Mouse (Mus musculus): ENCODE measurements at regions not wholly inside any gene's neighbourhood (a gene's known extent, or its start where the extent isn't known, plus 50 kb on each side); places are given as distances from the start of the nearest gene placed in this dataset.

- Histone ChIP-seq H3K4me2 (ENCODE audit: low read depth) (no peak overlapping the region), H3K4me3 (no peak overlapping the region), H3K79me2 (ENCODE audit: control insufficient read depth, insufficient read depth) (no peaks in the 10 kb centered on the region), H3ac (ENCODE audit: control insufficient read depth, insufficient read length) (no peak overlapping the region), H3K36me3 (ENCODE audit: control insufficient read depth, insufficient read depth) (no peaks in the 10 kb centered on the region), H3K27me3 (ENCODE audit: control insufficient read depth, insufficient read depth, insufficient read length) (no peaks in the 10 kb centered on the region)
- TF ChIP-seq TCF3 (IDR thresholded peaks at IDR 0.05; ENCODE audit: insufficient read length, low read depth) (no peak), REST (IDR thresholded peaks at IDR 0.05; ENCODE audit: insufficient read depth, insufficient read length) (no peak), MYOG (IDR thresholded peaks at IDR 0.05; ENCODE audit: control insufficient read depth in 1 of 3, insufficient read depth in 1 of 3, insufficient read length in 2 of 3, low read depth in 2 of 3) (no peak), POLR2A (IDR thresholded peaks at IDR 0.05; ENCODE audit: insufficient read length, low read depth) (no peak), POLR2AphosphoS2 (IDR thresholded peaks at IDR 0.05; ENCODE audit: insufficient read length, low read depth) (no peak), MAX (IDR thresholded peaks at IDR 0.05; ENCODE audit: low read depth) (no peak), USF1 (IDR thresholded peaks at IDR 0.05; ENCODE audit: low read depth) (no peak), MYOD1 (IDR thresholded peaks at IDR 0.05; ENCODE audit: control insufficient read depth in 1 of 3, insufficient read length in 2 of 3, low read depth in 2 of 3) (no peak), E2F4 (IDR thresholded peaks at IDR 0.05; ENCODE audit: insufficient read depth) (no peak), TCF12 (IDR thresholded peaks at IDR 0.05; ENCODE audit: insufficient read depth, poor library complexity, severe bottlenecking) (no peak)
Measured at GRCm38 (mm10) chr10:91971951-91972350, 750.3 kb downstream of the Nedd1 start.

- no peak overlapping the region for H3ac ChIP-seq (ENCODE audit: control insufficient read depth, insufficient read length)
- TF ChIP-seq MYOG (IDR thresholded peaks at IDR 0.05; ENCODE audit: control insufficient read depth in 1 of 3, insufficient read depth in 1 of 3, insufficient read length in 2 of 3, low read depth in 2 of 3) (no peak), TCF12 (IDR thresholded peaks at IDR 0.05; ENCODE audit: insufficient read depth, poor library complexity, severe bottlenecking) (no peak), USF1 (IDR thresholded peaks at IDR 0.05; ENCODE audit: low read depth) (no peak), E2F4 (IDR thresholded peaks at IDR 0.05; ENCODE audit: insufficient read depth) (no peak), CEBPB (IDR thresholded peaks at IDR 0.05; ENCODE audit: insufficient read depth, poor library complexity, severe bottlenecking) (no peak), TCF3 (IDR thresholded peaks at IDR 0.05; ENCODE audit: insufficient read length, low read depth) (no peak), POLR2AphosphoS2 (IDR thresholded peaks at IDR 0.05; ENCODE audit: insufficient read length, low read depth) (no peak), REST (IDR thresholded peaks at IDR 0.05; ENCODE audit: insufficient read depth, insufficient read length) (no peak), MYOD1 (IDR thresholded peaks at IDR 0.05; ENCODE audit: control insufficient read depth in 1 of 3, insufficient read length in 2 of 3, low read depth in 2 of 3) (no peak), POLR2A (IDR thresholded peaks at IDR 0.05; ENCODE audit: insufficient read length, low read depth) (no peak), MAX (IDR thresholded peaks at IDR 0.05; ENCODE audit: low read depth) (no peak), SRF (IDR thresholded peaks at IDR 0.05; ENCODE audit: control insufficient read depth, insufficient read length, low read depth) (no peak)
Measured at GRCm38 (mm10) chr10:91967570-91968310, 754.5 kb downstream of the Nedd1 start.

GRCm38 (mm10) chr10:91959734-91960492 is 762.3 kb downstream of the Nedd1 start:
- H3ac ChIP-seq (ENCODE audit: control insufficient read depth, insufficient read length), result no peak overlapping the region
- TF ChIP-seq CEBPB (IDR thresholded peaks at IDR 0.05; ENCODE audit: insufficient read depth, poor library complexity, severe bottlenecking) (no peak), MAX (IDR thresholded peaks at IDR 0.05; ENCODE audit: low read depth) (no peak), POLR2AphosphoS2 (IDR thresholded peaks at IDR 0.05; ENCODE audit: insufficient read length, low read depth) (no peak), TCF3 (IDR thresholded peaks at IDR 0.05; ENCODE audit: insufficient read length, low read depth) (no peak), TCF12 (IDR thresholded peaks at IDR 0.05; ENCODE audit: insufficient read depth, poor library complexity, severe bottlenecking) (no peak), E2F4 (IDR thresholded peaks at IDR 0.05; ENCODE audit: insufficient read depth) (no peak), MYOD1 (IDR thresholded peaks at IDR 0.05; ENCODE audit: control insufficient read depth in 1 of 3, insufficient read length in 2 of 3, low read depth in 2 of 3) (no peak), REST (IDR thresholded peaks at IDR 0.05; ENCODE audit: insufficient read depth, insufficient read length) (no peak), POLR2A (IDR thresholded peaks at IDR 0.05; ENCODE audit: insufficient read length, low read depth) (no peak), SRF (IDR thresholded peaks at IDR 0.05; ENCODE audit: control insufficient read depth, insufficient read length, low read depth) (no peak), USF1 (IDR thresholded peaks at IDR 0.05; ENCODE audit: low read depth) (no peak), MYOG (IDR thresholded peaks at IDR 0.05; ENCODE audit: control insufficient read depth in 1 of 3, insufficient read depth in 1 of 3, insufficient read length in 2 of 3, low read depth in 2 of 3) (no peak)
- H3K4me3 ChIP-seq, result no peak overlapping the region
- no peaks in the 10 kb centered on the region for H3K27me3 ChIP-seq (ENCODE audit: control insufficient read depth, insufficient read depth, insufficient read length)
- no peaks in the 10 kb centered on the region for H3K79me2 ChIP-seq (ENCODE audit: control insufficient read depth, insufficient read depth)
- no peaks in the 10 kb centered on the region for H3K36me3 ChIP-seq (ENCODE audit: control insufficient read depth, insufficient read depth)
- no peak overlapping the region for H3K4me2 ChIP-seq (ENCODE audit: low read depth)

More at GRCm38 (mm10) chr10:91967570-91968310, 754.5 kb downstream of the Nedd1 start:
- H3K27me3 ChIP-seq (ENCODE audit: control insufficient read depth, insufficient read depth, insufficient read length), result no peaks in the 10 kb centered on the region
- no peak overlapping the region for H3K4me3 ChIP-seq
- H3K4me2 ChIP-seq (ENCODE audit: low read depth), result no peak overlapping the region
- no peaks in the 10 kb centered on the region for H3K36me3 ChIP-seq (ENCODE audit: control insufficient read depth, insufficient read depth)
- no peaks in the 10 kb centered on the region for H3K79me2 ChIP-seq (ENCODE audit: control insufficient read depth, insufficient read depth)

GRCm38 (mm10) chr10:91953078-91953477 is 769.1 kb downstream of the Nedd1 start:
- Histone ChIP-seq H3K4me3 (no peak overlapping the region), H3K36me3 (ENCODE audit: control insufficient read depth, insufficient read depth) (no peaks in the 10 kb centered on the region), H3K4me2 (ENCODE audit: low read depth) (no peak overlapping the region), H3K27me3 (ENCODE audit: control insufficient read depth, insufficient read depth, insufficient read length) (no peaks in the 10 kb centered on the region), H3ac (ENCODE audit: control insufficient read depth, insufficient read length) (no peak overlapping the region), H3K79me2 (ENCODE audit: control insufficient read depth, insufficient read depth) (no peaks in the 10 kb centered on the region)
- no peak for TF ChIP-seq SRF (IDR thresholded peaks at IDR 0.05; ENCODE audit: control insufficient read depth, insufficient read length, low read depth)
- no peak for TF ChIP-seq TCF3 (IDR thresholded peaks at IDR 0.05; ENCODE audit: insufficient read length, low read depth)

Data from myocyte (in vitro differentiated cells).